Mouse (Mus musculus): ENCODE measurements around the gene Pou5f1. TPM values are rescaled to one million over a fixed set of nuclear protein-coding genes. Genes with fewer than 3 reads are reported as not detected.

The Pou5f1 gene
- polyA plus RNA-seq (2017; shearing (Covaris generic)) = not detected

DNA sequence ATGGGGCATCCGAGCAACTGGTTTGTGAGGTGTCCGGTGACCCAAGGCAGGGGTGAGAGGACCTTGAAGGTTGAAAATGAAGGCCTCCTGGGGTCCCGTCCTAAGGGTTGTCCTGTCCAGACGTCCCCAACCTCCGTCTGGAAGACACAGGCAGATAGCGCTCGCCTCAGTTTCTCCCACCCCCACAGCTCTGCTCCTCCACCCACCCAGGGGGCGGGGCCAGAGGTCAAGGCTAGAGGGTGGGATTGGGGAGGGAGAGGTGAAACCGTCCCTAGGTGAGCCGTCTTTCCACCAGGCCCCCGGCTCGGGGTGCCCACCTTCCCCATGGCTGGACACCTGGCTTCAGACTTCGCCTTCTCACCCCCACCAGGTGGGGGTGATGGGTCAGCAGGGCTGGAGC, at the start of gene Pou5f1:
Gene Pou5f1 (plus strand): TSS at position 243 of the 400 bp plus-strand sequence.

DNA sequence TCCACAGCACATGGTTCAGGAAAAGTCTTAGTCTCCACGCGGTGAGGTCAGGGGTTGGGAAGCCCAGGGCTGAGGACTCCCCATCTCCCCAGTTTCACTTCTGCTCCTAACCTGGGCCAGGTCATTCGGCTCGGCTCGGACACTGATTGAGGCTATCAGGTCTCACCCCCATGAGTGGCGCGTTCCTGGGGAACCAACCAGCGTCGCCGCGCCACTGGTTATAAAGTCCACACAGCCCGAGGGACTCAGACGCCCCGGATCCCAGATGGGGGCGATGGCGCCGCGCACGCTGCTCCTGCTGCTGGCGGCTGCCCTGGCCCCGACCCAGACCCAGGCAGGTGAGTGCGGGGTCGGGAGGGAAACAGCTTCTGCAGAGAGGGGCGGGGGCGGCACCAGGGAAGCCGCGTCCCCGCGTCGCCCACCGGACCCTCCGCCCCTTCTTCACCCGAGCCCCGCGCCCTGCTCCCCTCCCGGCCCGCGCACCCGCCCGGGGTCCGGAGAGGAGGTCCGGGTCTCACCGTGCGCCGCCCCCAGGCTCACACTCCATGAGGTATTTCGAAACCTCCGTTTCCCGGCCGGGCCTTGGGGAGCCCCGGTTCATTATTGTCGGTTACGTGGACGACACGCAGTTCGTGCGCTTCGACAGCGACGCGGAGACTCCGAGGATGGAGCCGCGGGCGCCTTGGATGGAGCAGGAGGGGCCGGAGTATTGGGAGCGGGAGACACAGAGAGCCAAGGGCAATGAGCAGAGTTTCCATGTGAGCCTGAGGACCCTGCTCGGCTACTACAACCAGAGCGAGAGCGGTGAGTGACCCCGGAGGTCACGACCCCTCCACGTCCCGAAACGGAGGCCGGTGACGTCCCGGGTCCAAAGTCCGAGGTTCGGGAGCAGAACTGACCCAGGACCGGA, 35.7 kb upstream of the Pou5f1 start, which contains the start of gene H2-Q10:
Gene H2-Q10 (plus strand): TSS at position 248 of the 910 bp plus-strand sequence.

DNA sequence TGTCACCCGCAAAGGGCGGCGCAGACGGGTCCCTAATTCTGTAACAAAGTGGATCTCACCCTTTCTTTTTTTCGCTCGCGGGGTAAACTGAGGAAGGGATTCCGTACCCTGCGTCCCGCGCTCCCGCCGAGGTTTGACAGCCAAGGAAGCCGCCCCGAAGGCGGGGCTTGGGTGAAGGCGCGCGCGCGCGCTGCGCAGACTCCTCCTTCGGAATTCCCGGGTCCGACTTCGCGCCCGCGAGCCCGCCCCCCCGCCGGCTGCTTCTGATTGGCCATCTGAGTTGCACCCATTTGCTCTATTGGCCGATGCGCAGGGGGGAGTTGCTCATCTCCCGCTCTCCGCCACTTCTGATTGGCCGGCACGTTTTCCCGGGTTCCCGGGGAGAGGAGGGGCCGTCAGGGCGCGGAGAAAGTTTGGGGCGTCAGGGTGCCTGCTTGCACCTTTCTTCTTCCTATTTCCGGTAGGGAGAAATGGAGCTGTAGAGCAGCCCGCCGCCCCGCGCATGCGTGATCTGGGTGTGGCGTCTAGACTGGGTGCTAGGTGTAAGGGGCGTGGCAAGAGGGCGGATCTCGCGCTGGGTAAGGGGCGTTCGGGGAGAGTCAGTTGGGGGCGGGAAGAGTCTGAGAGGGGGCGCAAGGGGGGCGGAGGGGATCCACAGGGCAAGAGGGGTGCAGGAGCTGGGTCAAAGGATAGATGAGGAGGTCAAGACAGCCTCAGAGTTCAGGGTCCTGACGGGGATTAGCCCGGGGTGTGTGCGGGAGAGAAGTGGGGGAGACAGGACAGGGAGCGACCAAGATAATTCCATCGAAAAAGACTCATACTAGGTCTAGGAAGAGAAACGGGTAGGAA, 11.1 kb downstream of the Pou5f1 start, which contains the start of the genes Tcf19 and Cchcr1:
Gene Tcf19 (minus strand): TSS at position 173 of the 849 bp plus-strand sequence.
Gene Cchcr1 (plus strand): TSS at position 449 of the 849 bp plus-strand sequence.

DNA sequence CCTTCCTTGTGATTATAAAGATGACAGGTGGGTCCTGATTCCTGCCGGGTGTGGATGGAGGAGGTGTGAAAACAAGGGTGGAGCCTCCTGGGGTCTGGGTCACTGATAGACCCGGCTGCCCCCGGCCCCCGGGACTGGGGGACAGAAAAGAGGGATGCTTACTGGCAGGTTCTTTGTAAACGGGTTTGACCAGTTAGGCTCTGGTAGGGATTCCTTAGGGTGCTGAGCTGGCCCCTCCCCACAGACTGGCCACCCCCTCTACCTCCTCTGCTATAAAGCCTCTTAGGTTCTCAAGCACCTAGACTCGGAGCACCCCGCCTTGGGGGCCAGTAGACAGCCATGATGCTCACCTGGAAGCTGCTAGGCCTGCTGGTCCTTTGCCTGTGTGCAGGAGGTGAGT, 27.1 kb downstream of the Pou5f1 start, which contains the start of gene Psors1c2:
Gene Psors1c2 (plus strand): TSS at position 301 of the 400 bp plus-strand sequence.

DNA sequence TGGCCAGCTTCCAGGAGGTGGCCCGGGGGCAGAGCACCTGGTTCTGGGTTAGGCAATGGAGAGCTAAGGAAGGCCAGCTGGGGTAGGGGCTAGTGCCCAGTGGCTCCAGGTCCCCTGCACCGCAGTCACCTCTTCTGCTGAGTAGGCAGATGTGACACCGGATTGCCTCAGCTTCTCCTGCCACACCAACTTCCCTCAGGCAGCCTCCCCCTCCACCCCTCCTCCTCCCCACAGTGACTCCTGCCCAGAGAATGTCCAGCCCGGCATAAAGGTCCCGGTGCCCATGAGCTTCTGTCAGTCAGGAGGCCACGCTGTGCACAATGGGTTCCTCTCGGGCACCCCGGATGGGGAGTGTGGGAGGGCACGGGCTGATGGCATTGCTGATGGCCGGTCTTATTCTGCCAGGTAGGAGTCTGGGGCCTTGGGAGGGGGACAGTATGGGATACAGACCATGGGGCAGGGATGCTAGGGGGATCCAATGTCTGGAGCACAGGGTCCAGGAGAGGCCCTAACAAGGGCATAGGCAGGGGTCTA, 46.1 kb downstream of the Pou5f1 start, which contains the start of gene Cdsn:
Gene Cdsn (plus strand): TSS at position 248 of the 534 bp plus-strand sequence.

Other genes starting within 250 kb of the Pou5f1 start
- gene H2-D1, start 243.3 kb upstream of the Pou5f1 start, polyA plus RNA-seq (2017; shearing (Covaris generic)) = 5,786 TPM
- not detected for gene H2-Q1, start 185.6 kb upstream of the Pou5f1 start, polyA plus RNA-seq (2017; shearing (Covaris generic))
- gene H2-Q2, start 163.8 kb upstream of the Pou5f1 start, polyA plus RNA-seq (2017; shearing (Covaris generic)) = 7.0 TPM
- gene H2-Q4, start 126.4 kb upstream of the Pou5f1 start, polyA plus RNA-seq (2017; shearing (Covaris generic)) = 50.9 TPM
- 505 TPM for gene H2-Q6, start 81.2 kb upstream of the Pou5f1 start, polyA plus RNA-seq (2017; shearing (Covaris generic))
- 1,681 TPM for gene H2-Q7, start 66.9 kb upstream of the Pou5f1 start, polyA plus RNA-seq (2017; shearing (Covaris generic))
- 24.6 TPM for gene H2-Q10, start 35.9 kb upstream of the Pou5f1 start, polyA plus RNA-seq (2017; shearing (Covaris generic))
- gene Tcf19, start 10.8 kb downstream of the Pou5f1 start, polyA plus RNA-seq (2017; shearing (Covaris generic)) = 8.0 TPM
- gene Cchcr1, start 11.1 kb downstream of the Pou5f1 start, polyA plus RNA-seq (2017; shearing (Covaris generic)) = 2.9 TPM
- not detected for gene Psors1c2, start 27.2 kb downstream of the Pou5f1 start, polyA plus RNA-seq (2017; shearing (Covaris generic))
- not detected for gene Cdsn, start 46.1 kb downstream of the Pou5f1 start, polyA plus RNA-seq (2017; shearing (Covaris generic))
- gene 2300002M23Rik, start 61.4 kb downstream of the Pou5f1 start, polyA plus RNA-seq (2017; shearing (Covaris generic)) = not detected
- not detected for gene Sfta2, start 95.5 kb downstream of the Pou5f1 start, polyA plus RNA-seq (2017; shearing (Covaris generic))
- gene Gm9573, start 120.6 kb downstream of the Pou5f1 start, polyA plus RNA-seq (2017; shearing (Covaris generic)) = not detected
- not detected for gene Mucl3, start 137.7 kb downstream of the Pou5f1 start, polyA plus RNA-seq (2017; shearing (Covaris generic))
- gene Vars2, start 161.6 kb downstream of the Pou5f1 start, polyA plus RNA-seq (2017; shearing (Covaris generic)) = 26.4 TPM
- gene Gtf2h4, start 167.7 kb downstream of the Pou5f1 start, polyA plus RNA-seq (2017; shearing (Covaris generic)) = 16.5 TPM
- 10.6 TPM for gene Ddr1, start 198.6 kb downstream of the Pou5f1 start, polyA plus RNA-seq (2017; shearing (Covaris generic))

All from naive thymus-derived CD4-positive, alpha-beta T cell, adult 5 months (primary cell).